Comparison of ENCODE assay signal across 8 mouse cellular contexts in genomic region chr6:87207373-87207982, GRCm38 (mm10).
DNase-seq lines count a peak whose midpoint lies in the region; TF ChIP-seq lines count a peak whose summit lies in the region.

No protein-coding gene starts in this region.

- H3K4me3 ChIP-seq in left cerebral cortex, adult 2 months, result no peak overlapping the region

- TF ChIP-seq CTCF in left cerebral cortex, adult 2 months (IDR thresholded peaks at IDR 0.05), result no peak

- intact Hi-C loops in left cerebral cortex, postnatal 4 days (cut with DNase I), result no loop called here
- intact Hi-C loops in left cerebral cortex, adult 2 months (cut with DNase I), result no loop called here

- DNase-seq in left cerebral cortex, postnatal 4 days, result peak; percentile 43
- DNase-seq in left cerebral cortex, adult 11 months (ENCODE audit: low spot score), result no peak
- peak; percentile 58 for DNase-seq in adrenal gland, adult 8-10 months
- peak; percentile 83 for DNase-seq in gastrocnemius, postnatal 25 days
- DNase-seq in kidney, postnatal 10 days, result peak; percentile 87
- DNase-seq in ovary, postnatal 14 days (ENCODE audit: low spot score), result peak; percentile 42
- no peak for DNase-seq in left cerebral cortex, adult 2 months (ENCODE audit: extremely low spot score in 1 of 2, low spot score in 2 of 2)
- DNase-seq in left cerebral cortex, adult 8-10 months (ENCODE audit: low spot score in 2 of 2), result no peak

- no peak overlapping the region for H3K27ac ChIP-seq in left cerebral cortex, adult 2 months

Comparison
In these comparisons a context has a peak if more than half of its experiments do, and no peak if none do; other contexts are left out.
1. DNase-seq: peak in left cerebral cortex, postnatal 4 days (single experiment), adrenal gland, adult 8-10 months (single experiment), gastrocnemius, postnatal 25 days (single experiment), kidney, postnatal 10 days (single experiment) and ovary, postnatal 14 days (single experiment); none in left cerebral cortex, adult 11 months (single experiment), left cerebral cortex, adult 2 months (0 of 2) and left cerebral cortex, adult 8-10 months (0 of 2).